16 mouse cellular contexts compared by ENCODE assay signal in the genomic region with DNA sequence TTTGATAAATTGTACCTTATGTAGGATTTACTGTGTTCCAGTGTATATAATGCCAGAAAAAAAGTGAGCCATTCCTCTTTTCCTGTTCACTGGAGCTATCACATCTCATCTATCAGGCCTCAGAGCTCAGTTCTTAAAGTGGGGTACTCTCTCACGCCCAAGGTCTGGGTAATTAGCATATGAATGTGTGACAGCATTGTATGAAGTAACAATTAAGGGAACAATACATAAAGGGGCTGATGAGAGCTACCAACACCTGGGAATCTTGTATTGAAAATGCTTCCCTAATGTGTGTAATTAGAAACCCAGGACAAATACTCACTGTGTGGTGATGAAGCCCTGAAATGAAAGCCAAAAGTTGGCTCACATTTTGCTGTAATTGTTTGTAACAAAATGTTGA. TPM values are rescaled to one million over a fixed set of nuclear protein-coding genes. Genes with fewer than 3 reads are reported as not detected.
DNase-seq lines count a peak whose midpoint lies in the region; ATAC-seq lines count a peak whose summit lies in the region.
"Had no signal": no experiment of that assay in that cellular context is flagged by ENCODE, and none has a peak within 500 bp of the region (broad histone marks: within the 10 kb centered on the region; RNA-seq: fewer than 3 reads in every experiment).

No protein-coding gene starts in this region.

- peak; percentile 90 for ATAC-seq in hindbrain, embryonic 11.5 days (ENCODE audit: low FRiP score)
- ATAC-seq in neural tube, embryonic 12.5 days (ENCODE audit: low FRiP score, low read depth) = peak; percentile 87

- no peaks in the 10 kb centered on the region for H3K36me3 ChIP-seq in hindbrain, embryonic 11.5 days (ENCODE audit: control insufficient read depth, insufficient read depth, low read length)
- no peaks in the 10 kb centered on the region for H3K36me3 ChIP-seq in neural tube, embryonic 12.5 days
- H3K36me3 ChIP-seq: embryonic facial prominence, embryonic 12.5 days; limb, embryonic 15.5 days had no signal

- H3K4me1 ChIP-seq in hindbrain, embryonic 11.5 days (replicated peaks; ENCODE audit: control insufficient read depth, insufficient read depth, low read length) = no peaks in the 10 kb centered on the region
- peaks cover 4% of the 10 kb centered on the region; the same call in 1 of the 2 replicates for H3K4me1 ChIP-seq in neural tube, embryonic 12.5 days
- H3K4me1 ChIP-seq: embryonic facial prominence, embryonic 12.5 days; limb, embryonic 15.5 days had no signal

- H3K9me3 ChIP-seq in hindbrain, embryonic 11.5 days (ENCODE audit: control insufficient read depth, low read length) = no peaks in the 10 kb centered on the region
- no peaks in the 10 kb centered on the region for H3K9me3 ChIP-seq in neural tube, embryonic 12.5 days
- H3K9me3 ChIP-seq: embryonic facial prominence, embryonic 12.5 days; limb, embryonic 15.5 days had no signal

- no peaks in the 10 kb centered on the region for H3K27me3 ChIP-seq in hindbrain, embryonic 11.5 days (ENCODE audit: control insufficient read depth, insufficient read depth, low read length)
- no peaks in the 10 kb centered on the region for H3K27me3 ChIP-seq in neural tube, embryonic 12.5 days (replicated peaks)
- H3K27me3 ChIP-seq: embryonic facial prominence, embryonic 12.5 days; limb, embryonic 15.5 days had no signal

- no peak overlapping the region for H3K27ac ChIP-seq in hindbrain, embryonic 11.5 days (ENCODE audit: low read depth, low read length)
- H3K27ac ChIP-seq in neural tube, embryonic 12.5 days = no peak overlapping the region
- H3K27ac ChIP-seq: embryonic facial prominence, embryonic 12.5 days; limb, embryonic 15.5 days had no signal

- no peak overlapping the region for H3K4me3 ChIP-seq in hindbrain, embryonic 11.5 days (ENCODE audit: low read depth, low read length)
- H3K4me3 ChIP-seq in neural tube, embryonic 12.5 days = no peak overlapping the region
- H3K4me3 ChIP-seq: embryonic facial prominence, embryonic 12.5 days; limb, embryonic 15.5 days had no signal

- H3K9ac ChIP-seq in hindbrain, embryonic 11.5 days (ENCODE audit: low read depth, low read length) = no peak overlapping the region
- no peak overlapping the region for H3K9ac ChIP-seq in neural tube, embryonic 12.5 days
- H3K9ac ChIP-seq: embryonic facial prominence, embryonic 12.5 days; limb, embryonic 15.5 days; lung, embryonic 14.5 days had no signal

- WGBS in hindbrain, embryonic 11.5 days = 7% methylated on average over 1 of the region's 1 CpGs
- WGBS in neural tube, embryonic 12.5 days = 4% methylated on average over 1 of the region's 1 CpGs

- peak; percentile 51 for DNase-seq in embryo, embryonic 10 days (ENCODE audit: low spot score)
- DNase-seq in embryo, embryonic 9.5 days (ENCODE audit: extremely low spot score) = no peak
- DNase-seq in embryo, embryonic 10.5 days (ENCODE audit: low spot score) = peak; percentile 59
- DNase-seq in hindbrain, embryonic 11.5 days (ENCODE audit: low spot score) = peak; percentile 36
- DNase-seq in urinary bladder, adult 2 months (ENCODE audit: low spot score) = no peak
- no peak for DNase-seq in heart, postnatal 4 days
- DNase-seq in urinary bladder, postnatal 14 days (ENCODE audit: low spot score) = no peak
- DNase-seq: cerebellum, adult 8-10 months; heart, postnatal 10 days; kidney, adult 11 months; lung, embryonic 14.5 days; thymus, postnatal 4 days had no signal

- no peak overlapping the region for H3K4me2 ChIP-seq in hindbrain, embryonic 11.5 days (replicated peaks; ENCODE audit: low read depth, low read length)
- no peak overlapping the region for H3K4me2 ChIP-seq in neural tube, embryonic 12.5 days (replicated peaks)
- H3K4me2 ChIP-seq: embryonic facial prominence, embryonic 12.5 days; limb, embryonic 15.5 days; lung, embryonic 14.5 days had no signal

RNA-seq across cellular contexts. Expression of gene Ptprz1, which starts 47.6 kb away (rescaled TPM):
- 25.1 and 27.3 TPM in 2 replicates for polyA plus RNA-seq in hindbrain, embryonic 11.5 days (2014; fragmentation: Nextera tagmentation; extraction: Ambion mirVana)
- polyA plus RNA-seq in neural tube, embryonic 12.5 days (2016; fragmentation: Nextera tagmentation; extraction: Ambion mirVana) = 23.6 and 24.3 TPM in 2 replicates
- 11.5 and 11.8 TPM in 2 replicates for polyA plus RNA-seq in urinary bladder, adult 2 months (2012; rRNA removed)
- 1 to 10 TPM; 2.8 to 3.4 TPM for total RNA-seq in heart, postnatal 4 days (2021)
- total RNA-seq: granulocyte monocyte progenitor cell, adult 5-6 weeks had no signal

Comparison
In these comparisons a context has a peak if more than half of its experiments do, and no peak if none do; other contexts are left out.
1. DNase-seq: peak in embryo, embryonic 10 days (single experiment), embryo, embryonic 10.5 days (single experiment) and hindbrain, embryonic 11.5 days (single experiment); none in embryo, embryonic 9.5 days (single experiment), urinary bladder, adult 2 months (single experiment), heart, postnatal 4 days (single experiment) and urinary bladder, postnatal 14 days (single experiment).